Mouse (Mus musculus): ENCODE measurements around the gene Bcl2a1a. TPM values are rescaled to one million over a fixed set of nuclear protein-coding genes. Genes with fewer than 3 reads are reported as not detected.
"Not testable (repeated sequence)": the region's sequence is repeated elsewhere in the genome, so short reads cannot be mapped to it uniquely, and the experiment has no call there.

Gene Bcl2a1a
- polyA plus RNA-seq (2014; fragmentation: Nextera tagmentation; extraction: Ambion mirVana) = not detected in 2 replicates

DNA sequence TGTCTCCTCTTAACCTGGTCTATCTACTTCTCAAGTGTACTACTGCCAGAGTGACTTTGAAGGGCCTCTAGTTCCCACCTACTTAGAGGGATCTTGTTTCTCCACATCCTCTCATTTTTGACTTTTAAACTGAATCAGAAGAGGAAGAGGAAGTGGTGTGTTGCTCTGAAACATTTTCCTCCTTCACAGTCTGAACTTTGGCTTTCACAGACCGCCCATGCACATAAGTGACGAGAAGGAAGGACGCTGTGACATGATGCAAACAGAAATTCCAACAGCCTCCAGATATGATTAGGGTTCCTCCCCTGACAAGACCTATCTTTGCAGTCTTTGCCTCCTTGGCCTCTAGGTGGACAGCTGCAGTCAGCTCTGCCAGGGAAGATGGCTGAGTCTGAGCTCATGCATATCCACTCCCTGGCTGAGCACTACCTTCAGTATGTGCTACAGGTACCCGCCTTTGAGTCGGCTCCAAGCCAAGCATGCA is at the start of gene Bcl2a1a:
Gene Bcl2a1a (plus strand): TSS at position 231 of the 484 bp plus-strand sequence.
- not testable (repeated sequence) for DNase-seq (ENCODE audit: low spot score); H3K4me2 ChIP-seq (ENCODE audit: low read depth, severe bottlenecking); ATAC-seq (ENCODE audit: insufficient number of reproducible peaks, low FRiP score, low TSS enrichment, low read depth); H3K9me3 ChIP-seq (ENCODE audit: control insufficient read depth, low read length); H3K27me3 ChIP-seq (ENCODE audit: control insufficient read depth, insufficient read depth, low read length); H3K36me3 ChIP-seq (ENCODE audit: control insufficient read depth, insufficient read depth, low read length); H3K27ac ChIP-seq (replicated peaks; ENCODE audit: low read depth, low read length); H3K4me3 ChIP-seq (ENCODE audit: low read depth, low read length); H3K4me1 ChIP-seq (ENCODE audit: control insufficient read depth, insufficient read depth, low read length); H3K9ac ChIP-seq (ENCODE audit: low read length)
- WGBS = 91% methylated on average over 5 of the region's 5 CpGs

DNA sequence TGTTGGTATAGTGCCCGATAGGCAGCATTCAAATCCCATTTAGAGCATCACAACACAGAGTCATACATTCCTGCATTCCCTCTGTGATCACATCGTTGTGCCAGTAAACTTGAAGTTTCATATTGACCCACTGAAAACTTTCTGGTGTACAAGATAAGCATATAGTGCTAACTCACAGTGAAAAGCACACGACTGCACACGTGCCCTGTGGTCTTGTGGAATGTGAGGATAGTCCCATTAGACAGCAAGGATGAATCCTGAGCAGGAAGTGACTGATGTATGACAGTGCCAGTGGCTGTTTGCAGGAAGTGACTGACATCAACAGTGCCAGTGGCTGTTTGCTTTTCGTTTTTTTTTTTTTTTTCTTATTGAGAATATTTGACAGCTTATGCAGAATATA is 40.1 kb upstream of the Bcl2a1a start:
- not testable (repeated sequence) for H3K36me3 ChIP-seq (ENCODE audit: control insufficient read depth, insufficient read depth, low read length); H3K9ac ChIP-seq (ENCODE audit: low read length); H3K4me1 ChIP-seq (ENCODE audit: control insufficient read depth, insufficient read depth, low read length); DNase-seq (ENCODE audit: low spot score); ATAC-seq (ENCODE audit: insufficient number of reproducible peaks, low FRiP score, low TSS enrichment, low read depth); H3K27me3 ChIP-seq (ENCODE audit: control insufficient read depth, insufficient read depth, low read length); H3K4me2 ChIP-seq (ENCODE audit: low read depth, severe bottlenecking); H3K27ac ChIP-seq (replicated peaks; ENCODE audit: low read depth, low read length); H3K4me3 ChIP-seq (ENCODE audit: low read depth, low read length); H3K9me3 ChIP-seq (ENCODE audit: control insufficient read depth, low read length)
- WGBS = 77% methylated on average over 4 of the region's 5 CpGs

DNA sequence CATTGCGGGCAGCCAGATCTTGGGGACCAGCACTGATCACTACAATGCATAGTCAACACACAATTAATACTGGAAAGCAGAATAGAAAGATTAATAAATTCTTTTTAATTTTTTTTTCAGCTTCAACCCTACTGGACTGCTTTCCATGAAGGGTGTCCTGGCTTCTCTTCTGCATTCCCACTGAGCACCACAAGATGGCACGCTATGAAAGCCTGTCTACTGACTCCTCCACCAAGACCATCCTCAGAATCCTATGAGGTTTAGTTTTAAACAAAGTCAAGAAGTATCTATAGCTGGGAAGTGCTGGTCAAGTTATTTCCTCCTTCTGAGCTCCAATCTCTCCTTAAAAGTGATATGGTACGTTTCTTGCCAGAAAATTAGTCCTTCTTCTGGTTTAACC is 18.4 kb upstream of the Bcl2a1a start:
- ATAC-seq (ENCODE audit: insufficient number of reproducible peaks, low FRiP score, low TSS enrichment, low read depth); H3K27me3 ChIP-seq (ENCODE audit: control insufficient read depth, insufficient read depth, low read length); H3K4me2 ChIP-seq (ENCODE audit: low read depth, severe bottlenecking); H3K4me3 ChIP-seq (ENCODE audit: low read depth, low read length); H3K4me1 ChIP-seq (ENCODE audit: control insufficient read depth, insufficient read depth, low read length); H3K36me3 ChIP-seq (ENCODE audit: control insufficient read depth, insufficient read depth, low read length); H3K9me3 ChIP-seq (ENCODE audit: control insufficient read depth, low read length); H3K9ac ChIP-seq (ENCODE audit: low read length); DNase-seq (ENCODE audit: low spot score); H3K27ac ChIP-seq (replicated peaks; ENCODE audit: low read depth, low read length): not testable (repeated sequence)
- WGBS = 17% methylated on average over 1 of the region's 3 CpGs

DNA sequence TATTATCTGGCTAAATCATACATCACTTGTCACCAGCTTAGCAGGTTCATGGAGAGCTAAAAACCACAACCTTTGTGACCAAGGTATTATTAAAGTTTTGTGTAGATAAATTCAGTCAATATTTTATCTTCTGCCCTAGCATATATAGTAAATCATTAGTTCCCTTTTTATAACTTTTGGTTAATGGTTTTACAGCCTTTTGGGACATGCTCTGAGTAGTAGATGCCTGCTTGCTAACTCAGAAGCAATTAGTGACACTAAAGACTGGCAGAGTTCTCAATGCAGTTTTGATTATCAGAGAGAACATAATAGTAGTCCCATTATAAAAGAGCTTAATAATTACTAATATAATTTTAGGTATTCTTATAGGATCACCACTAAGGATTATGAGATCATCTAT is 5.2 kb upstream of the Bcl2a1a start:
- ATAC-seq (ENCODE audit: insufficient number of reproducible peaks, low FRiP score, low TSS enrichment, low read depth) = not testable (repeated sequence)

DNA sequence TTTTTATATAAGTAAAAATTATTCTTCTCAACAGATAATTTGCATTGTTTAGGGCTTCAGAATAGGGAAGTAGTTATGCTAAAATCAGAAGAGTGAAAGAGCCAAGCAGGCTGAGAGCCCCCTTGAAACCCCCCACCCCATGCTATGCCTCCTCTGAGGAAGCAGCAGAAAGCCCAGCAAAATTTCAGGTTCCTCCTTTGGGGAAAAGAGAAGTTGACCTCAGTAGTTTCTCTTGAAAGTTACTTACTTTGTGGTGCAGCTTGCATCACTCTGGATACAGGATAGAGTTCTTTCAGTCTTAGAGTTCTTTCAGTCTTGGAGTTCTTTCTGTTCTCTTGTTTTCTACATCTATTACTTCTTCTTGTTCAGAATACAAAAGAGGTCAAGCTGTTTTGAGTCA is 3.5 kb upstream of the Bcl2a1a start:
- not testable (repeated sequence) for H3K9me3 ChIP-seq (ENCODE audit: control insufficient read depth, low read length); H3K27me3 ChIP-seq (ENCODE audit: control insufficient read depth, insufficient read depth, low read length); H3K4me2 ChIP-seq (ENCODE audit: low read depth, severe bottlenecking); H3K27ac ChIP-seq (replicated peaks; ENCODE audit: low read depth, low read length); H3K36me3 ChIP-seq (ENCODE audit: control insufficient read depth, insufficient read depth, low read length); H3K9ac ChIP-seq (ENCODE audit: low read length); ATAC-seq (ENCODE audit: insufficient number of reproducible peaks, low FRiP score, low TSS enrichment, low read depth); H3K4me1 ChIP-seq (ENCODE audit: control insufficient read depth, insufficient read depth, low read length); DNase-seq (ENCODE audit: low spot score); H3K4me3 ChIP-seq (ENCODE audit: low read depth, low read length)

More for the DNA sequence above, 5.2 kb upstream of the Bcl2a1a start:
- H3K4me1 ChIP-seq (ENCODE audit: control insufficient read depth, insufficient read depth, low read length); DNase-seq (ENCODE audit: low spot score); H3K9ac ChIP-seq (ENCODE audit: low read length); H3K27ac ChIP-seq (replicated peaks; ENCODE audit: low read depth, low read length); H3K9me3 ChIP-seq (ENCODE audit: control insufficient read depth, low read length); H3K27me3 ChIP-seq (ENCODE audit: control insufficient read depth, insufficient read depth, low read length); H3K36me3 ChIP-seq (ENCODE audit: control insufficient read depth, insufficient read depth, low read length); H3K4me3 ChIP-seq (ENCODE audit: low read depth, low read length); H3K4me2 ChIP-seq (ENCODE audit: low read depth, severe bottlenecking): not testable (repeated sequence)

DNA sequence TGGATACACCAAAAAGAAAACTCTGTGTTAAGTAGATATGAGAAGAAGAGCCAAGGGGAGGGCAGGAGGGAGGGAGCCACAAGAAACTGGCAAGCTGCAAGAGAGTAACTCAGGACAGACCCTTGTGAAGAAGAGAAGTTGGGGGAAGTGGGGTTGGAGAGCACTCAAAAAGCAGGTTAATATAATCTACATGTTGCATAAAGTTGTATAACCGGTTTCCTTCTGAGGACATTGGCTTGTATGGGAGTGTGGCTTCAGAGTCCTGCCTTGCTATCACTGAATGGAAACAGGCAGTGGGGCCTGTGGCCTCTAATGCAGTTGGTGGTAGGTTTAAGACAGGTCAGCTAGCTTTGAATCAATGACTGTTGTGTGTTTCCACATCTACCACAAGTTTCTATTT is 1.5 kb upstream of the Bcl2a1a start:
- not testable (repeated sequence) for H3K9me3 ChIP-seq (ENCODE audit: control insufficient read depth, low read length); H3K4me1 ChIP-seq (ENCODE audit: control insufficient read depth, insufficient read depth, low read length); H3K36me3 ChIP-seq (ENCODE audit: control insufficient read depth, insufficient read depth, low read length); H3K27ac ChIP-seq (replicated peaks; ENCODE audit: low read depth, low read length); H3K4me3 ChIP-seq (ENCODE audit: low read depth, low read length); ATAC-seq (ENCODE audit: insufficient number of reproducible peaks, low FRiP score, low TSS enrichment, low read depth); H3K9ac ChIP-seq (ENCODE audit: low read length); DNase-seq (ENCODE audit: low spot score); H3K4me2 ChIP-seq (ENCODE audit: low read depth, severe bottlenecking); H3K27me3 ChIP-seq (ENCODE audit: control insufficient read depth, insufficient read depth, low read length)
- 90% methylated on average over 1 of the region's 1 CpGs for WGBS

DNA sequence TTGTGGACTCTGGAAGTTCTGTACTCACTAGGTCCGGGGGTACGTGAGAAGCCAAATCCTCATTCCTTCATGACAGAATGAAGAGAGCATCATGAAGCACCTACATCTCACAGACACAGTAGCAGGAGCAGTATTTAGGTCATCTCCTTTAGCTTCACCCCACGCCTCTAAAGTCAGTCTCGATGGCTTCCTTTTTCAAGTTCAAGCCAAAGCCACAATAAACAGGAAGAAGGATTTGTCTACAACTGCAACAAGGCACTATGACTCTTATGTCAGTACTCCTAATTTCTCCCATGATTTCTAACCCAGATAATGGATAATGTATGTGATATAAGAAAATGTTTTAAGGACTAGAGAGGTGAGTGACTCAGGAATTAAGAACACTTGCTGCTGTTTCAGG is 665 bp upstream of the Bcl2a1a start:
- H3K4me2 ChIP-seq (ENCODE audit: low read depth, severe bottlenecking); DNase-seq (ENCODE audit: low spot score); H3K4me3 ChIP-seq (ENCODE audit: low read depth, low read length); ATAC-seq (ENCODE audit: insufficient number of reproducible peaks, low FRiP score, low TSS enrichment, low read depth); H3K36me3 ChIP-seq (ENCODE audit: control insufficient read depth, insufficient read depth, low read length); H3K27ac ChIP-seq (replicated peaks; ENCODE audit: low read depth, low read length); H3K27me3 ChIP-seq (ENCODE audit: control insufficient read depth, insufficient read depth, low read length); H3K9ac ChIP-seq (ENCODE audit: low read length); H3K9me3 ChIP-seq (ENCODE audit: control insufficient read depth, low read length); H3K4me1 ChIP-seq (ENCODE audit: control insufficient read depth, insufficient read depth, low read length): not testable (repeated sequence)
- 98% methylated on average over 2 of the region's 4 CpGs for WGBS

DNA sequence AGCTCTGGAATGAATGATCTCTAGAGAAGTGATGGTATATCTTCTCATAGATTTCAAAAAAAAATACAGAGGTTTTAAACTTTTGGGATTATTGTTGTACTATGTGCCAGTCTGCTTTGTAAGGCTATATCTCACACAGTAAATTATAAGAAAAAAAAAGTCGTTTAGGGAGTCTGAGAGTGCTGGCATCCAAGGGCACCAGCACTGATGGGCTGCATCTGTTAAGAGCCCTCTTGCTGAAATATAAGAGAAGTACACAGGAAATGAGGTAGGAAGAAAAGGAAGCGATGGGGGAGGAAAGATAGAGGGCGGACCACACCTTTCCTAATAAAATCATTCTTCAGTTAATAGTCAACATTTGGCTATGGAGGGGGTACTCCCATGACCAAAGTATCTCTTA is 2.2 kb downstream of the Bcl2a1a start:
- no peaks in the 10 kb centered on the region for H3K36me3 ChIP-seq (ENCODE audit: control insufficient read depth, insufficient read depth, low read length)
- H3K4me1 ChIP-seq (ENCODE audit: control insufficient read depth, insufficient read depth, low read length) = no peaks in the 10 kb centered on the region
- no peak for DNase-seq (ENCODE audit: low spot score)
- H3K4me3 ChIP-seq (ENCODE audit: low read depth, low read length) = no peak overlapping the region
- H3K27ac ChIP-seq (replicated peaks; ENCODE audit: low read depth, low read length) = no peak overlapping the region
- WGBS = 81% methylated on average over 3 of the region's 3 CpGs
- H3K27me3 ChIP-seq (ENCODE audit: control insufficient read depth, insufficient read depth, low read length) = no peaks in the 10 kb centered on the region
- H3K4me2 ChIP-seq (ENCODE audit: low read depth, severe bottlenecking) = no peak overlapping the region
- no peak overlapping the region for H3K9ac ChIP-seq (ENCODE audit: low read length)
- no peaks in the 10 kb centered on the region for H3K9me3 ChIP-seq (ENCODE audit: control insufficient read depth, low read length)
- no peak for ATAC-seq (ENCODE audit: insufficient number of reproducible peaks, low FRiP score, low TSS enrichment, low read depth)

DNA sequence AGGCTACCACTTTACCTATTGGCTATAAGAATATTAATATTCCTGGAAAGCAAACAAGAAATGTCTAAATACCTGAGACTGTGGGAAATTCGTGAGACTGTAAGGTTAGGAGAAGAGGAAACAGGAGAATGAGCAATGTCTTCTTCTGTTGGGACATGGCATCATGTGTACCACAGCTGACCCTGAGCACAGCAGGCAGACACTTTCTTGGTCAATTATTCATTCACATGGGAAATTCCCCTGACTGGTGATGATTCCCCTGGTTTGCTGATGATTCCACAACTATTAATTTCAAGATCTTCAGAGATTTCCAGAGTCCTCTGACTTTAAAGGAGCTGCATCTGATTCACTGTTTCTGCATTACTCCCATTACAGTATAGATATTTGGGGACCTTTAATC is 3.3 kb downstream of the Bcl2a1a start:
- not testable (repeated sequence) for DNase-seq (ENCODE audit: low spot score); H3K27me3 ChIP-seq (ENCODE audit: control insufficient read depth, insufficient read depth, low read length); H3K36me3 ChIP-seq (ENCODE audit: control insufficient read depth, insufficient read depth, low read length); H3K4me1 ChIP-seq (ENCODE audit: control insufficient read depth, insufficient read depth, low read length); H3K9ac ChIP-seq (ENCODE audit: low read length); H3K4me2 ChIP-seq (ENCODE audit: low read depth, severe bottlenecking); H3K4me3 ChIP-seq (ENCODE audit: low read depth, low read length); ATAC-seq (ENCODE audit: insufficient number of reproducible peaks, low FRiP score, low TSS enrichment, low read depth); H3K27ac ChIP-seq (replicated peaks; ENCODE audit: low read depth, low read length); H3K9me3 ChIP-seq (ENCODE audit: control insufficient read depth, low read length)
- 78% methylated on average over 1 of the region's 1 CpGs for WGBS
